Mouse (Mus musculus) liver, embryonic 14.5 days (tissue): ENCODE measurements around the gene Foxd3.

Source experiments
- CTCF ChIP-seq: IDR thresholded peaks from 2 replicates; pipeline ENCODE4 v1.5.1; 2016; ENCODE audit warnings: antibody characterized with exemption, low read depth, control low read depth
- EP300 ChIP-seq: IDR thresholded peaks from 2 replicates; pipeline ENCODE4 v1.6.1; 2016; ENCODE audit warnings: antibody characterized with exemption, low read depth

GRCm38 (mm10) chr4:99654621-99655296 lies 1.3 kb upstream of the Foxd3 start:
- TF ChIP-seq CTCF (no peak), EP300 (no peak)
